Mouse (Mus musculus): Measurements from ENCODE around the gene Polr3k. TPM values are rescaled to one million over a fixed set of nuclear protein-coding genes. Genes with fewer than 3 reads are reported as not detected.
A peak's percentile ranks its signal among the peaks of the same experiment; 100 is the strongest.

Gene Polr3k
- polyA plus RNA-seq, 1 experiment from 2014 or later = 105 TPM

DNA sequence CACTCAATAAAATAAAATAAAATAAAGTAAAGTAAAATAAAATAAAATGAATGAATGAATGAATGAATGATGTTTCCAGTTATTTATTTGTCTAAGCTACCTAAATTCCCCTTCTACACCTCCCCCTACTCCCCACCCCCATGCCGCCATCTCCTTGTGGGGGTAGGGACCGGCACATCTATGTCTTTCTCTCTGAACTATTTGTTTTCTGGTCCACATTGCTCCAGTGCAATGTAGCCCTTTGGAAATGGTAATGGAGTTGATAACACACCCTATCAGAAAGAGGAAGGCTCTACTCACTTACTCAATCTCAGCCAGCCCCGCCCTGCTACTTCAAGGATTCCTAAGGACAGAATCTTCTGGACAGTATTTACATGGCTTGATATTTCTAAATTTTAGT is 54.4 kb downstream of the Polr3k start:
- Histone ChIP-seq H3K4me1 (no peaks in the 10 kb centered on the region), H3K4me3 (no peak overlapping the region), H3K9me3 (replicated peaks) (no peaks in the 10 kb centered on the region), H3K27me3 (ENCODE audit: low read depth, poor library complexity, severe bottlenecking) (no peaks in the 10 kb centered on the region), H3K27ac (no peak overlapping the region), H3K36me3 (no peaks in the 10 kb centered on the region)
- WGBS = 52% methylated on average over 3 of the region's 3 CpGs
- peak; percentile 82 for DNase-seq (ENCODE audit: low spot score)

Other genes with a start within 250 kb of the Polr3k start
- gene Gm29797, start 207.3 kb upstream of the Polr3k start, polyA plus RNA-seq (2016; fragmentation: Nextera tagmentation; extraction: Ambion mirVana) = 0.39 TPM in 1 of 2 replicates, not detected in the other
- gene Sox18, start 192.7 kb upstream of the Polr3k start, polyA plus RNA-seq (2016; fragmentation: Nextera tagmentation; extraction: Ambion mirVana) = 25.9 and 27.9 TPM in 2 replicates
- gene Tcea2, start 184.0 kb upstream of the Polr3k start, polyA plus RNA-seq (2016; fragmentation: Nextera tagmentation; extraction: Ambion mirVana) = 16.5 and 25.8 TPM in 2 replicates
- 94.3 and 96.4 TPM in 2 replicates for gene Rgs19, start 170.4 kb upstream of the Polr3k start, polyA plus RNA-seq (2016; fragmentation: Nextera tagmentation; extraction: Ambion mirVana)
- not detected in 2 replicates for gene Lkaaear1, start 165.9 kb upstream of the Polr3k start, polyA plus RNA-seq (2016; fragmentation: Nextera tagmentation; extraction: Ambion mirVana)
- gene Oprl1, start 149.3 kb upstream of the Polr3k start, polyA plus RNA-seq (2016; fragmentation: Nextera tagmentation; extraction: Ambion mirVana) = 0.33 and 0.65 TPM in 2 replicates
- 0.18 TPM in 1 of 2 replicates, not detected in the other for gene Myt1, start 101.0 kb upstream of the Polr3k start, polyA plus RNA-seq (2016; fragmentation: Nextera tagmentation; extraction: Ambion mirVana)
- 22.9 and 32.8 TPM in 2 replicates for gene Pcmtd2, start 26.5 kb upstream of the Polr3k start, polyA plus RNA-seq (2016; fragmentation: Nextera tagmentation; extraction: Ambion mirVana)
- not detected in 2 replicates for gene Gm14496, start 126.8 kb downstream of the Polr3k start, polyA plus RNA-seq (2016; fragmentation: Nextera tagmentation; extraction: Ambion mirVana)

Data from limb, embryonic 10.5 days (tissue).